Mouse (Mus musculus): ENCODE results near the gene Lbx2. TPM values are rescaled to one million over a fixed set of nuclear protein-coding genes. Genes with fewer than 3 reads are reported as not detected.

Gene Lbx2
- polyA plus RNA-seq, 1 experiment from 2014 or later, result 0.73 TPM

- DNase-seq (ENCODE audit: low spot score) (peak; percentile 47), ATAC-seq (replicated peaks; ENCODE audit: insufficient number of reproducible peaks, low FRiP score, low TSS enrichment, low read depth) (peak; percentile 2; the same call in 1 of the 2 replicates)
- 2% methylated on average over 26 of the region's 26 CpGs for WGBS
- H3K9ac ChIP-seq (replicated peaks; ENCODE audit: low read length), result peak overlapping the region; percentile 83
- no peaks in the 10 kb centered on the region for H3K9me3 ChIP-seq (replicated peaks; ENCODE audit: control insufficient read depth, low read length)
- H3K4me1 ChIP-seq (ENCODE audit: control insufficient read depth, insufficient read depth, low read length), result no peaks in the 10 kb centered on the region; the same call in 1 of the 2 replicates
- peak overlapping the region; percentile 86 for H3K4me3 ChIP-seq (ENCODE audit: low read depth, low read length)
- peak overlapping the region; percentile 5 for H3K27ac ChIP-seq (replicated peaks; ENCODE audit: low read depth, low read length)
- H3K4me2 ChIP-seq (ENCODE audit: low read depth, low read length), result peak overlapping the region; percentile 87
- H3K27me3 ChIP-seq (ENCODE audit: control insufficient read depth, insufficient read depth, low read length), result no peaks in the 10 kb centered on the region
- H3K36me3 ChIP-seq (replicated peaks; ENCODE audit: control insufficient read depth, insufficient read depth, low read depth, low read length), result peaks cover 10% of the 10 kb centered on the region
Observed at GRCm38 (mm10) chr6:83053136-83053960, 32.8 kb upstream of the Lbx2 start.

GRCm38 (mm10) chr6:83054074-83054851 is 31.9 kb upstream of the Lbx2 start, which contains the start of gene Aup1:
Aup1 (plus strand) TSS chr6:83054521.
- Histone ChIP-seq H3K27me3 (ENCODE audit: control insufficient read depth, insufficient read depth, low read length) (no peaks in the 10 kb centered on the region), H3K36me3 (replicated peaks; ENCODE audit: control insufficient read depth, insufficient read depth, low read depth, low read length) (peaks cover 10% of the 10 kb centered on the region), H3K4me2 (ENCODE audit: low read depth, low read length) (peak within 1 kb of the TSS; percentile 87), H3K9me3 (replicated peaks; ENCODE audit: control insufficient read depth, low read length) (no peaks in the 10 kb centered on the region), H3K9ac (replicated peaks; ENCODE audit: low read length) (peak within 1 kb of the TSS; percentile 83), H3K4me3 (ENCODE audit: low read depth, low read length) (peak within 1 kb of the TSS; percentile 86), H3K27ac (replicated peaks; ENCODE audit: low read depth, low read length) (peak within 1 kb of the TSS; percentile 74), H3K4me1 (ENCODE audit: control insufficient read depth, insufficient read depth, low read length) (no peaks in the 10 kb centered on the region; the same call in 1 of the 2 replicates)
- WGBS, result 0% methylated on average over 62 of the region's 64 CpGs
- peak; percentile 97 for DNase-seq (ENCODE audit: low spot score)
- peak; percentile 94 for ATAC-seq (replicated peaks; ENCODE audit: insufficient number of reproducible peaks, low FRiP score, low TSS enrichment, low read depth)

- H3K27me3 ChIP-seq (ENCODE audit: control insufficient read depth, insufficient read depth, low read length), result no peaks in the 10 kb centered on the region
- H3K36me3 ChIP-seq (replicated peaks; ENCODE audit: control insufficient read depth, insufficient read depth, low read depth, low read length), result peaks cover 10% of the 10 kb centered on the region
- peak within 1 kb of the TSS; percentile 83 for H3K9ac ChIP-seq (replicated peaks; ENCODE audit: low read length)
- peak within 1 kb of the TSS; percentile 74 for H3K27ac ChIP-seq (replicated peaks; ENCODE audit: low read depth, low read length)
- no peaks in the 10 kb centered on the region; the same call in 1 of the 2 replicates for H3K4me1 ChIP-seq (ENCODE audit: control insufficient read depth, insufficient read depth, low read length)
- ATAC-seq (replicated peaks; ENCODE audit: insufficient number of reproducible peaks, low FRiP score, low TSS enrichment, low read depth) (peak; percentile 35; the same call in 1 of the 2 replicates), DNase-seq (ENCODE audit: low spot score) (peak; percentile 40)
- peak within 1 kb of the TSS; percentile 87 for H3K4me2 ChIP-seq (ENCODE audit: low read depth, low read length)
- H3K9me3 ChIP-seq (replicated peaks; ENCODE audit: control insufficient read depth, low read length), result no peaks in the 10 kb centered on the region
- WGBS, result under 1% methylated on average over 50 of the region's 50 CpGs
- H3K4me3 ChIP-seq (ENCODE audit: low read depth, low read length), result peak within 1 kb of the TSS; percentile 86
Observed at GRCm38 (mm10) chr6:83054871-83055431, 31.2 kb upstream of the Lbx2 start, which contains the start of gene Htra2. Htra2 (minus strand) TSS chr6:83055273.

- H3K4me2 ChIP-seq (ENCODE audit: low read depth, low read length), result no peak within 1 kb of the TSS
- no peak within 1 kb of the TSS for H3K9ac ChIP-seq (replicated peaks; ENCODE audit: low read length)
- no peak for ATAC-seq (replicated peaks; ENCODE audit: insufficient number of reproducible peaks, low FRiP score, low TSS enrichment, low read depth)
- no peaks in the 10 kb centered on the region; the same call in 1 of the 2 replicates for H3K4me1 ChIP-seq (ENCODE audit: control insufficient read depth, insufficient read depth, low read length)
- H3K36me3 ChIP-seq (replicated peaks; ENCODE audit: control insufficient read depth, insufficient read depth, low read depth, low read length), result peaks cover 5% of the 10 kb centered on the region; the same call in 1 of the 2 replicates
- DNase-seq (ENCODE audit: low spot score), result peak; percentile 27
- H3K27ac ChIP-seq (replicated peaks; ENCODE audit: low read depth, low read length), result no peak within 1 kb of the TSS
- no peaks in the 10 kb centered on the region for H3K9me3 ChIP-seq (replicated peaks; ENCODE audit: control insufficient read depth, low read length)
- 54% methylated on average over 3 of the region's 3 CpGs for WGBS
- no peak within 1 kb of the TSS for H3K4me3 ChIP-seq (ENCODE audit: low read depth, low read length)
- H3K27me3 ChIP-seq (ENCODE audit: control insufficient read depth, insufficient read depth, low read length), result peaks cover 8% of the 10 kb centered on the region; the same call in 1 of the 2 replicates
Observed at GRCm38 (mm10) chr6:83057790-83058189, 28.4 kb upstream of the Lbx2 start, which contains the start of gene Dqx1. Dqx1 (plus strand) TSS chr6:83057844.

GRCm38 (mm10) chr6:83058725-83059124 is 27.4 kb upstream of the Lbx2 start:
- no peak for ATAC-seq (replicated peaks; ENCODE audit: insufficient number of reproducible peaks, low FRiP score, low TSS enrichment, low read depth)
- Histone ChIP-seq H3K4me3 (ENCODE audit: low read depth, low read length) (no peak overlapping the region), H3K27ac (replicated peaks; ENCODE audit: low read depth, low read length) (no peak overlapping the region), H3K36me3 (replicated peaks; ENCODE audit: control insufficient read depth, insufficient read depth, low read depth, low read length) (peaks cover 5% of the 10 kb centered on the region; the same call in 1 of the 2 replicates), H3K4me1 (ENCODE audit: control insufficient read depth, insufficient read depth, low read length) (no peaks in the 10 kb centered on the region; the same call in 1 of the 2 replicates), H3K9me3 (replicated peaks; ENCODE audit: control insufficient read depth, low read length) (no peaks in the 10 kb centered on the region), H3K4me2 (ENCODE audit: low read depth, low read length) (no peak overlapping the region), H3K27me3 (ENCODE audit: control insufficient read depth, insufficient read depth, low read length) (peaks cover 15% of the 10 kb centered on the region), H3K9ac (replicated peaks; ENCODE audit: low read length) (no peak overlapping the region)
- no peak for DNase-seq (ENCODE audit: low spot score)
- 75% methylated on average over 2 of the region's 2 CpGs for WGBS

- Histone ChIP-seq H3K9me3 (replicated peaks; ENCODE audit: control insufficient read depth, low read length) (no peaks in the 10 kb centered on the region), H3K27ac (replicated peaks; ENCODE audit: low read depth, low read length) (no peak overlapping the region), H3K9ac (replicated peaks; ENCODE audit: low read length) (no peak overlapping the region), H3K4me1 (ENCODE audit: control insufficient read depth, insufficient read depth, low read length) (peaks cover 2% of the 10 kb centered on the region), H3K4me2 (ENCODE audit: low read depth, low read length) (no peak overlapping the region), H3K36me3 (replicated peaks; ENCODE audit: control insufficient read depth, insufficient read depth, low read depth, low read length) (no peaks in the 10 kb centered on the region), H3K27me3 (ENCODE audit: control insufficient read depth, insufficient read depth, low read length) (peaks cover 80% of the 10 kb centered on the region), H3K4me3 (ENCODE audit: low read depth, low read length) (no peak overlapping the region)
- DNase-seq (ENCODE audit: low spot score) (no peak), ATAC-seq (replicated peaks; ENCODE audit: insufficient number of reproducible peaks, low FRiP score, low TSS enrichment, low read depth) (no peak)
- 35% methylated on average over 8 of the region's 8 CpGs for WGBS
Observed at GRCm38 (mm10) chr6:83065995-83066394, 20.2 kb upstream of the Lbx2 start.

GRCm38 (mm10) chr6:83066441-83066840 is 19.7 kb upstream of the Lbx2 start:
- DNase-seq (ENCODE audit: low spot score) (no peak), ATAC-seq (replicated peaks; ENCODE audit: insufficient number of reproducible peaks, low FRiP score, low TSS enrichment, low read depth) (no peak)
- H3K4me3 ChIP-seq (ENCODE audit: low read depth, low read length), result no peak overlapping the region
- 32% methylated on average over 6 of the region's 6 CpGs for WGBS
- H3K4me1 ChIP-seq (ENCODE audit: control insufficient read depth, insufficient read depth, low read length), result peaks cover 6% of the 10 kb centered on the region
- H3K9ac ChIP-seq (replicated peaks; ENCODE audit: low read length), result no peak overlapping the region
- H3K27me3 ChIP-seq (ENCODE audit: control insufficient read depth, insufficient read depth, low read length), result peaks cover 83% of the 10 kb centered on the region
- H3K27ac ChIP-seq (replicated peaks; ENCODE audit: low read depth, low read length), result no peak overlapping the region
- no peaks in the 10 kb centered on the region for H3K36me3 ChIP-seq (replicated peaks; ENCODE audit: control insufficient read depth, insufficient read depth, low read depth, low read length)
- H3K4me2 ChIP-seq (ENCODE audit: low read depth, low read length), result no peak overlapping the region
- H3K9me3 ChIP-seq (replicated peaks; ENCODE audit: control insufficient read depth, low read length), result no peaks in the 10 kb centered on the region
